Mouse (Mus musculus) thymus, postnatal 4 days (tissue): Measurements from ENCODE around the gene Spa17.

Experiments used
- DNase-seq: peaks from one replicate; pipeline ENCODE4 v3.0.0; 2021

Gene Spa17

DNA sequence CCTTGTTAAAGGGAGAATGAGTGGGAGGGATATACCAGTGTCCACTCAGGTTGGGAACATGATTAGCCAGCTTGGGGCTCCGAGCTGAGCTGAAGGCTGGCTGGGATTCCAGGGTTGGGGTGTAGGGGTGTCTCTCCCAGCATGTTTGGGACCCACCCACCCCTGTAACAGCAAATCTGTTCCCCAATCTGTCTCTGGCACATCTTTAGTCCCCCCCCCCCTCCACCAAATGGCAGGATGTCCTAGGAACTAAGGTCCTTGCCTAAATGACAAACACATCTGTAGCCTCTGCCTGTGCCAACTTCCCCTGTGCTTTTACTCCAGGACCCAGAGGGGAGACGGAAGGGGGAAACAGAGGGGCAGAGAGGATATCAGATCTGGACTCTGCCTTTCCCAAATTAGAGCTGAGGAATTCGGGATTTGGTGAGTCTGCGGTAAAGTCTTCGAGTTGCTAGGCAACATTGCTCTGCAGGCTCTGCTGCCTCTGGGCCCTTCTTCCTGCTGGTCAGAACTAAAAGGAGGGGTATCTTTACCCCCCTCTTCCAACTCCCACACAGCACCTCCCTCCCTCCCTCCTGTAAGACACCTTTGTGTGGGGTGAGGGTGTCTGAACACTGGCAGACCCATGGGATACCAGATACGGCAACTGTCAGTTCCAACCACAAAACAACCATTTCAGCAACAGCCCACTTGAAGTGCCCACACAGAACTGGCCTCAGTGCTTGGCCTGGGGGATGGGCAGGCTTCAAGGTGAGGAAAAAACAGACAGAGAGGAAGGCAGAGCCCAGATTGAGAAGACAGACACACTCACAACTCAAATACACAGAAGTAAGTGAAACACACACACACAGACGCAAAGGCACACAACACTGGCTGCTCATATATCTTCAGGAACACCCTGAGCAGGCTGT is 58.4 kb downstream of the Spa17 start, which contains the start of gene Siae:
Gene Siae, plus strand, starts transcription at position 861 of the 911 bp plus-strand sequence.
- no peak for DNase-seq

- DNase-seq, result no peak
Measured at GRCm38 (mm10) chr9:37554279-37554678, 59.2 kb downstream of the Spa17 start.
